Mouse (Mus musculus) limb, embryonic 15.5 days (tissue): Measurements from ENCODE around the gene Gnpnat1. TPM values are rescaled to one million over a fixed set of nuclear protein-coding genes. Genes with fewer than 3 reads are reported as not detected.
"Not testable (repeated sequence)": the region's sequence is repeated elsewhere in the genome, so short reads cannot be mapped to it uniquely, and the experiment has no call there.

Source experiments
- ATAC-seq: fragments of 200-750 bp; cut with Nextera tagmentation; 2 replicates; pipeline ENCODE4 v1.8.0; 2017; ENCODE audit warnings: low read depth, moderate TSS enrichment; ENCODE audit not compliant: insufficient number of reproducible peaks, low FRiP score, low TSS enrichment
- H3K27ac ChIP-seq: fragments of 300-500 bp; sonication (generic); 2 replicates; pipeline ENCODE4 v1.5.1; 2015; ENCODE audit warnings: moderate library complexity, mild to moderate bottlenecking, inconsistent platforms
- H3K27me3 ChIP-seq: fragments of 300-500 bp; sonication (generic); 2 replicates; pipeline ENCODE4 v1.6.1; 2015; ENCODE audit warnings: inconsistent platforms
- H3K36me3 ChIP-seq: fragments of 300-500 bp; sonication (generic); 2 replicates; pipeline ENCODE4 v1.6.1; 2015; ENCODE audit warnings: inconsistent platforms
- H3K4me1 ChIP-seq: fragments of 300-500 bp; sonication (generic); 2 replicates; pipeline ENCODE4 v1.6.1; 2015; ENCODE audit warnings: inconsistent platforms
- H3K4me2 ChIP-seq: fragments of 300-500 bp; sonication (generic); 2 replicates; pipeline ENCODE4 v1.6.1; 2015; ENCODE audit warnings: mild to moderate bottlenecking, inconsistent platforms
- H3K4me3 ChIP-seq: fragments of 300-500 bp; sonication (generic); 2 replicates; pipeline ENCODE4 v1.5.1; 2015; ENCODE audit warnings: mild to moderate bottlenecking, inconsistent platforms
- H3K9ac ChIP-seq: fragments of 300-500 bp; sonication (generic); 2 replicates; pipeline ENCODE4 v1.6.1; 2015; ENCODE audit warnings: inconsistent platforms
- H3K9me3 ChIP-seq: fragments of 300-500 bp; sonication (generic); 2 replicates; pipeline ENCODE4 v1.6.1; 2016; ENCODE audit warnings: inconsistent platforms
- WGBS: fragments of 180-500 bp; shearing (Covaris S2); methylation state at CpG from one replicate; pipeline ENCODE4 v1.1.7; 2015; 5-methylcytosine and 5-hydroxymethylcytosine counted together
- polyA plus RNA-seq: library from polyadenylated mRNA; unstranded; fragments of >200 nt; fragmentation: Nextera tagmentation; extraction: Ambion mirVana; gene quantifications from 2 replicates; pipeline ENCODE4 v1.2.1, GENCODE M21; 2015

Gene Gnpnat1
- 41.9 and 45.8 TPM in 2 replicates for polyA plus RNA-seq

- 87% methylated on average over 2 of the region's 3 CpGs for WGBS
These were observed at the start of gene Gnpnat1 for GRCm38 (mm10) chr14:45404813-45405212. Gene Gnpnat1 (minus strand): TSS chr14:45404913.

GRCm38 (mm10) chr14:45453538-45454233, 49.0 kb upstream of the Gnpnat1 start:
- Histone ChIP-seq H3K4me2 (no peak overlapping the region), H3K27me3 (no peaks in the 10 kb centered on the region), H3K9ac (no peak overlapping the region), H3K36me3 (peaks cover 17% of the 10 kb centered on the region; the same call in 1 of the 2 replicates), H3K4me3 (no peak overlapping the region), H3K27ac (no peak overlapping the region), H3K9me3 (no peaks in the 10 kb centered on the region), H3K4me1 (peaks cover 3% of the 10 kb centered on the region; the same call in 1 of the 2 replicates)
- WGBS: 54% methylated on average over 5 of the region's 5 CpGs
- no peak for ATAC-seq

More at GRCm38 (mm10) chr14:45404813-45405212, at the start of gene Gnpnat1:
- not testable (repeated sequence) for H3K4me2 ChIP-seq, H3K9ac ChIP-seq, H3K4me1 ChIP-seq, ATAC-seq, H3K27ac ChIP-seq, H3K9me3 ChIP-seq, H3K4me3 ChIP-seq, H3K27me3 ChIP-seq, H3K36me3 ChIP-seq

- H3K4me1 ChIP-seq: peaks cover 3% of the 10 kb centered on the region; the same call in 1 of the 2 replicates
- H3K9ac ChIP-seq: no peak overlapping the region
- ATAC-seq: no peak
- no peaks in the 10 kb centered on the region for H3K9me3 ChIP-seq
- 34% methylated on average over 11 of the region's 11 CpGs for WGBS
- no peak overlapping the region for H3K27ac ChIP-seq
- no peaks in the 10 kb centered on the region for H3K27me3 ChIP-seq
- H3K4me3 ChIP-seq: no peak overlapping the region
- H3K4me2 ChIP-seq: no peak overlapping the region
- H3K36me3 ChIP-seq: peaks cover 10% of the 10 kb centered on the region; the same call in 1 of the 2 replicates
These were observed 48.3 kb upstream of the Gnpnat1 start for GRCm38 (mm10) chr14:45452861-45453512.

GRCm38 (mm10) chr14:45452148-45452547, 47.4 kb upstream of the Gnpnat1 start:
- H3K4me3 ChIP-seq: no peak overlapping the region
- peaks cover 3% of the 10 kb centered on the region; the same call in 1 of the 2 replicates for H3K4me1 ChIP-seq

DNA sequence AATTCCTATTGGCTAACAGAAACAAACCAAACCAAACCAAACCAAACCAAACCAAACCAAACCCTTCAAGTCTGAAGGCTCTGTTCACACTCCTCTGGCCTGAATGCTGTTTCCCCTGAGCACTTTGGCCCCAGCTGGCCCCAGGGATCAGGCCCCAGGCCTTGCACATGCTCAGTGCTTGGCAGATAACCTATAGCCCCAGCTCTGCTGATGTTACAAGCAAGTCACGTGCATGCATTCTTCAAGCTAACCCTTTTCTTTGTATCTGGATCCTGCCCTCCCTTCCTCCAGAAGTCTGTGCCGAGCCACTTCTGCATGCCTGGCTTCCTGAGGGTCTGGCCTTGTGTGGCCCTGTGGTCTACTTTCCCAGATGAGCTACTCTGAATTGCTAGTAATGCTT, 46.4 kb upstream of the Gnpnat1 start:
- no peaks in the 10 kb centered on the region for H3K27me3 ChIP-seq
- no peak overlapping the region for H3K9ac ChIP-seq
- no peak overlapping the region for H3K4me3 ChIP-seq
- H3K36me3 ChIP-seq: no peaks in the 10 kb centered on the region
- no peaks in the 10 kb centered on the region for H3K9me3 ChIP-seq
- no peak for ATAC-seq
- 38% methylated on average over 2 of the region's 2 CpGs for WGBS
- H3K4me1 ChIP-seq: peaks cover 3% of the 10 kb centered on the region; the same call in 1 of the 2 replicates
- no peak overlapping the region for H3K27ac ChIP-seq
- H3K4me2 ChIP-seq: no peak overlapping the region

More at GRCm38 (mm10) chr14:45452148-45452547, 47.4 kb upstream of the Gnpnat1 start:
- Histone ChIP-seq H3K36me3 (0 out of 2 replicates have a peak, but pooled peaks cover 3% of the 10 kb centered on the region), H3K4me2 (no peak overlapping the region), H3K27me3 (no peaks in the 10 kb centered on the region), H3K27ac (no peak overlapping the region), H3K9ac (no peak overlapping the region), H3K9me3 (no peaks in the 10 kb centered on the region)
- no peak for ATAC-seq
- WGBS: 56% methylated on average over 4 of the region's 4 CpGs

DNA sequence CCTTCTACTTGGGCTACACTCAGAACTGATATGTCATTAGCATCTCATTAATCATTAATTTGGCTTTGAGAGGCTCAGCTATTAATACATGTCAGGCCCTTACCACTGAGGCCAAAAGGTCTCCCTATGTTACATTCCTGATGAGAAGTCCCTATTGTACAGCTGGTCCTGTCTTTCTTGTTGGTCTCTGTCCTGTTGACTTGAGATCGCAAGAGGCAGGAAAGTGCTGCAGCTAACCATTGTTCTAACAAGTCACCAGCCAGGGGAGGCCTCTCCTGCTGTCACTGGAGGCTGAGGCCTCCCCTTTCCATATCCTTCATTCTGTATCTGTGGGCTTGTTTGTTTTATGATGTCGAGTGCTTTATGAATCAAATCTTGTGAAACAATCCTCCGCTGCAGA, 42.1 kb upstream of the Gnpnat1 start:
- H3K9me3 ChIP-seq: no peaks in the 10 kb centered on the region
- H3K4me2 ChIP-seq: no peak overlapping the region
- WGBS: 74% methylated on average over 3 of the region's 3 CpGs
- H3K27me3 ChIP-seq: no peaks in the 10 kb centered on the region
- ATAC-seq: no peak
- no peak overlapping the region for H3K9ac ChIP-seq
- H3K4me3 ChIP-seq: no peak overlapping the region
- H3K27ac ChIP-seq: no peak overlapping the region
- peaks cover 14% of the 10 kb centered on the region; the same call in 1 of the 2 replicates for H3K4me1 ChIP-seq
- H3K36me3 ChIP-seq: no peaks in the 10 kb centered on the region

GRCm38 (mm10) chr14:45445445-45445844, 40.7 kb upstream of the Gnpnat1 start:
- Histone ChIP-seq H3K9ac (no peak overlapping the region), H3K9me3 (no peaks in the 10 kb centered on the region), H3K36me3 (no peaks in the 10 kb centered on the region), H3K27ac (no peak overlapping the region), H3K27me3 (no peaks in the 10 kb centered on the region), H3K4me1 (peaks cover 20% of the 10 kb centered on the region; the same call in 1 of the 2 replicates), H3K4me2 (no peak overlapping the region), H3K4me3 (no peak overlapping the region)
- no peak for ATAC-seq
- 64% methylated on average over 12 of the region's 12 CpGs for WGBS

GRCm38 (mm10) chr14:45444870-45445269, 40.2 kb upstream of the Gnpnat1 start:
- Histone ChIP-seq H3K27ac (no peak overlapping the region), H3K9me3 (no peaks in the 10 kb centered on the region), H3K4me2 (0 out of 2 replicates have a peak overlapping the region, but pooled peaks have one; percentile 5), H3K36me3 (no peaks in the 10 kb centered on the region), H3K27me3 (no peaks in the 10 kb centered on the region), H3K9ac (no peak overlapping the region), H3K4me3 (no peak overlapping the region), H3K4me1 (peaks cover 20% of the 10 kb centered on the region; the same call in 1 of the 2 replicates)
- WGBS: 41% methylated on average over 7 of the region's 7 CpGs
- ATAC-seq: no peak

DNA sequence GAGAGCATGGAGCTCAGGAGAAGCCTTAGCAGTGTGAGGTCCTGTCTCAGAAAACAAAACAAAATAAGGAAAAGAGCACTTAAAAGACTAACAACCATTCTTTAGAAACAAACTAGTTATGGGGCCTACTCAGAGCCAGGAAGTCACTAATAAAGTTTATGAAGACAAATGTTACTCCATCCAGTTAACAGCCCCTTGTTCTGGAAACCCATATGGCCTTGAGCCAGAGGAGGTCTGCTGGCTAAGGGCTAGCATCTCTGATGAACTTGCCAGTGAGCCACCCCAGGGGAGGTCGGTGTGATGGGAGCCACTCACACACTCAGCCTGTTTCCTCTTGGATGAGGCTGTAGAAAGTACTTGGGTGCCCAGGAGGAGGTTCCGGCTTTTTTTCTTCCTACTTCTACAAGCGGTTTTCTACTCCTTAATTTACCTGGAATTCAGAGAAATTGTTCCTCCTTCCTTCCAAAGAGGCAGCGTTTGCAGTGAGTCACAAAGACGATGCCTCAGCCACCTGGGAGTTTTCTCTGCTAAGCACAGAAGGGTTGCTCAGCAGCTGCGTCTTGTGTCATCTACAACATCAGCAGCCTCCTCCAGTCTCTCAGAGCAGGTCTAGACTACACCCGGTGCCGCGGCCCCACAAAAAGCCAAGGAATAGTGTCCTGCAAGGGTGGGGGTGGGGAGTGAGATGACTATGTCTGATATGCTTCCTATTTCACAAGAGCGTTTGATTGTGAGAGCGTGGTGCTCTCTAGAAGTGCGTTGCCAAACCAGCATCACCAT, 38.3 kb upstream of the Gnpnat1 start:
- no peak for ATAC-seq
- WGBS: 25% methylated on average over 12 of the region's 12 CpGs
- no peaks in the 10 kb centered on the region for H3K36me3 ChIP-seq
- no peak overlapping the region for H3K9ac ChIP-seq
- H3K27me3 ChIP-seq: no peaks in the 10 kb centered on the region
- peaks cover 26% of the 10 kb centered on the region for H3K4me1 ChIP-seq
- H3K27ac ChIP-seq: no peak overlapping the region
- H3K9me3 ChIP-seq: no peaks in the 10 kb centered on the region
- no peak overlapping the region for H3K4me2 ChIP-seq
- H3K4me3 ChIP-seq: no peak overlapping the region

GRCm38 (mm10) chr14:45441291-45441690, 36.6 kb upstream of the Gnpnat1 start:
- Histone ChIP-seq H3K27ac (no peak overlapping the region), H3K9me3 (no peaks in the 10 kb centered on the region), H3K27me3 (no peaks in the 10 kb centered on the region), H3K9ac (no peak overlapping the region), H3K4me3 (no peak overlapping the region), H3K4me1 (peaks cover 29% of the 10 kb centered on the region), H3K36me3 (no peaks in the 10 kb centered on the region), H3K4me2 (no peak overlapping the region)
- ATAC-seq: no peak
- 55% methylated on average over 6 of the region's 6 CpGs for WGBS

GRCm38 (mm10) chr14:45439387-45439786, 34.7 kb upstream of the Gnpnat1 start:
- no peak overlapping the region for H3K27ac ChIP-seq
- WGBS: 46% methylated on average over 9 of the region's 9 CpGs
- no peak overlapping the region for H3K4me2 ChIP-seq
- H3K36me3 ChIP-seq: no peaks in the 10 kb centered on the region
- H3K4me1 ChIP-seq: peaks cover 21% of the 10 kb centered on the region
- H3K4me3 ChIP-seq: no peak overlapping the region
- no peaks in the 10 kb centered on the region for H3K9me3 ChIP-seq
- no peak for ATAC-seq
- H3K27me3 ChIP-seq: no peaks in the 10 kb centered on the region
- no peak overlapping the region for H3K9ac ChIP-seq
